Comparison of ENCODE assay signal across 22 mouse cellular contexts in genomic region chr3:144356103-144356947, GRCm38 (mm10).
A peak's percentile ranks its signal among the peaks of the same experiment; 100 is the strongest.
DNase-seq lines count a peak whose midpoint lies in the region; ATAC-seq lines count a peak whose summit lies in the region.
"Had no signal": no experiment of that assay in that cellular context is flagged by ENCODE, and none has a peak within 500 bp of the region (broad histone marks: within the 10 kb centered on the region; RNA-seq: fewer than 3 reads in every experiment).

No protein-coding gene starts in this region.

- DNase-seq in 416B (ENCODE audit: low read depth) (peak; percentile 55), A20 (ENCODE audit: low read depth, low spot score) (peak; percentile 30)
- no peak for DNase-seq in forebrain, embryonic 11.5 days (ENCODE audit: low spot score)
- DNase-seq in lung, adult 18-20 months: no peak
- DNase-seq: adrenal gland, adult 2 months; cerebellum, adult 9-11 months; gastrocnemius, postnatal 14 days; kidney, adult 2 months; kidney, postnatal 14 days; lung, postnatal 14 days; right cerebral cortex, postnatal 4 days had no signal

- H3K36me3 ChIP-seq in heart, embryonic 12.5 days: no peaks in the 10 kb centered on the region
- H3K36me3 ChIP-seq in forebrain, embryonic 11.5 days (ENCODE audit: control insufficient read depth, insufficient read depth, low read length): no peaks in the 10 kb centered on the region
- H3K36me3 ChIP-seq: embryonic facial prominence, embryonic 12.5 days; hindbrain, embryonic 12.5 days; limb, embryonic 10.5 days; liver, embryonic 15.5 days had no signal

- no peaks in the 10 kb centered on the region for H3K9me3 ChIP-seq in heart, embryonic 12.5 days (replicated peaks)
- H3K9me3 ChIP-seq in forebrain, embryonic 11.5 days (ENCODE audit: control insufficient read depth, low read length): no peaks in the 10 kb centered on the region
- H3K9me3 ChIP-seq: hindbrain, embryonic 12.5 days; limb, embryonic 10.5 days; liver, embryonic 15.5 days had no signal

- peak; percentile 85 for ATAC-seq in common myeloid progenitor, adult 5-6 weeks (replicated peaks; ENCODE audit: low read depth, poor library complexity, severe bottlenecking)
- peak; percentile 76 for ATAC-seq in megakaryocyte progenitor cell, adult 5-6 weeks (replicated peaks; ENCODE audit: poor library complexity)
- ATAC-seq in heart, embryonic 12.5 days (ENCODE audit: insufficient number of reproducible peaks, low FRiP score): no peak
- ATAC-seq in forebrain, embryonic 11.5 days (replicated peaks; ENCODE audit: low FRiP score): no peak
- ATAC-seq: CD4-positive, CD25-positive, alpha-beta regulatory T cell, adult 4 months; forebrain, embryonic 14.5 days had no signal

- H3K27ac ChIP-seq in heart, embryonic 12.5 days (ENCODE audit: poor library complexity, severe bottlenecking): no peak overlapping the region
- H3K27ac ChIP-seq in forebrain, embryonic 11.5 days (ENCODE audit: low read depth, low read length): no peak overlapping the region
- H3K27ac ChIP-seq: embryonic facial prominence, embryonic 12.5 days; hindbrain, embryonic 12.5 days; limb, embryonic 10.5 days; liver, embryonic 15.5 days; stomach, postnatal 0 days had no signal

- H3K4me3 ChIP-seq in heart, embryonic 12.5 days: no peak overlapping the region
- H3K4me3 ChIP-seq in forebrain, embryonic 11.5 days (ENCODE audit: low read depth, low read length): no peak overlapping the region
- H3K4me3 ChIP-seq: embryonic facial prominence, embryonic 12.5 days; erythroblast, embryonic 14.5 days; hindbrain, embryonic 12.5 days; limb, embryonic 10.5 days; liver, embryonic 15.5 days had no signal

- no peaks in the 10 kb centered on the region for H3K4me1 ChIP-seq in heart, embryonic 12.5 days (replicated peaks)
- no peaks in the 10 kb centered on the region for H3K4me1 ChIP-seq in forebrain, embryonic 11.5 days (replicated peaks; ENCODE audit: control insufficient read depth, insufficient read depth, low read length)
- H3K4me1 ChIP-seq: embryonic facial prominence, embryonic 12.5 days; liver, embryonic 15.5 days had no signal

- H3K9ac ChIP-seq in heart, embryonic 12.5 days: no peak overlapping the region
- no peak overlapping the region for H3K9ac ChIP-seq in forebrain, embryonic 11.5 days (ENCODE audit: low read length)
- H3K9ac ChIP-seq: embryonic facial prominence, embryonic 12.5 days; hindbrain, embryonic 12.5 days; liver, embryonic 15.5 days had no signal

- WGBS in heart, embryonic 12.5 days: 72% methylated on average over 17 of the region's 17 CpGs
- 81% methylated on average over 17 of the region's 17 CpGs for WGBS in forebrain, embryonic 11.5 days

- H3K27me3 ChIP-seq in heart, embryonic 12.5 days (replicated peaks): no peaks in the 10 kb centered on the region; the same call in none of the 2 replicates
- H3K27me3 ChIP-seq in forebrain, embryonic 11.5 days (ENCODE audit: control insufficient read depth, insufficient read depth, low read length): no peaks in the 10 kb centered on the region
- H3K27me3 ChIP-seq: embryonic facial prominence, embryonic 12.5 days; hindbrain, embryonic 12.5 days; liver, embryonic 15.5 days had no signal

- H3K4me2 ChIP-seq in heart, embryonic 12.5 days: no peak overlapping the region
- H3K4me2 ChIP-seq in forebrain, embryonic 11.5 days (ENCODE audit: low read depth, low read length, severe bottlenecking): no peak overlapping the region
- H3K4me2 ChIP-seq: embryonic facial prominence, embryonic 12.5 days; hindbrain, embryonic 12.5 days; liver, embryonic 15.5 days had no signal

Comparison
In these comparisons a context has a peak if more than half of its experiments do, and no peak if none do; other contexts are left out.
1. DNase-seq: peak in 416B (single experiment) and A20 (single experiment); none in forebrain, embryonic 11.5 days (single experiment) and lung, adult 18-20 months (0 of 2).
2. ATAC-seq: peak in common myeloid progenitor, adult 5-6 weeks (single experiment) and megakaryocyte progenitor cell, adult 5-6 weeks (single experiment); none in heart, embryonic 12.5 days (single experiment) and forebrain, embryonic 11.5 days (single experiment).